Mouse (Mus musculus): Measurements from ENCODE around the gene Parp11. TPM values are rescaled to one million over a fixed set of nuclear protein-coding genes. Genes with fewer than 3 reads are reported as not detected.

Gene Parp11
- polyA plus RNA-seq, 1 experiment, result 27.7 TPM

DNA sequence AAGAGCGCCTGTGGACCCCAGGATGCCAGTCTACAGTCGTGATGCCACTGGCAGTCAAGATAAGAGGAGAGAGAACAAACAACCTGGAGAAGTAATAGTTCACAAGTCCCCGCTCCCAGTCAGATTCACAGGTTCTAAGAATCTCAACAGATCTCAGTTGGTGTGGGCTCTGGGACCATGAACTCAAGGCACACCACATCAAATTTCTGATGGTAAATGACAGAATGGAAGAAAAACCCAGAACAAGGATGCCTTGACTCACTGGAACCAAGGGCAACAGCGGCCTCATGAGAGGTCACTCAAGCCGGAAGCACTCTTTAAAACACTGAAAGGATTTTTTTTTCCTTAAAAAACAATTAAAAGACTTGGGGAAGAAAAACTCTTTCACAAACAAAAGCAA is 87.1 kb downstream of the Parp11 start:
- H3K4me3 ChIP-seq (replicated peaks; ENCODE audit: control insufficient read depth, low read depth, low read length), result no peak overlapping the region
- TF ChIP-seq POLR2A (IDR thresholded peaks at IDR 0.05; ENCODE audit: borderline replicate concordance, control insufficient read depth, low read depth, low read length), result no peak
- TF ChIP-seq CTCF (IDR thresholded peaks at IDR 0.05; ENCODE audit: control insufficient read depth, insufficient read depth, low read length), result no peak
- peaks cover 3% of the 10 kb centered on the region; the same call in 1 of the 2 replicates for H3K4me1 ChIP-seq (ENCODE audit: control insufficient read depth, insufficient read depth, low read length)
- no peak overlapping the region for H3K27ac ChIP-seq (ENCODE audit: control insufficient read depth, insufficient read depth, low read depth, low read length, poor library complexity)
- 90% methylated on average over 5 of the region's 5 CpGs for WGBS

DNA sequence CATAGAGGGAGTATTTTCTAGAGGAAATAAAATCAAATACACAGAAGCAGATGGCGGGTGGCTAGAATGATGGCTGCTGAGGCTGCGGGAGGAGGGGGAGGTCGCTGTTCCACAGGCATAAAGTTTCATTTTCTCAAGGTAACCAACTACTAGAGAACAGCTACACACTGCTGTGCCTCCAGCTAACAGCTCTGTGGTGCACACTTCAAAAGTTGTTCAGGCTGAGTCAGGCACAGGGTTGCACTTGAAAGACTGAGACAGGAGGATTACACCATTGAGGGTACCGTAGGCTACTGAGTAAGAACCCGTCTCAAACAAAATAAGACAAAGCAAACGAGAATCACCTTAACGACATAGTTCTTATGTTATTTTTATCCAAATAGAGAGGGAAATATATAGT is 90.4 kb downstream of the Parp11 start:
- TF ChIP-seq CTCF (IDR thresholded peaks at IDR 0.05; ENCODE audit: control insufficient read depth, insufficient read depth, low read length) (no peak), POLR2A (IDR thresholded peaks at IDR 0.05; ENCODE audit: borderline replicate concordance, control insufficient read depth, low read depth, low read length) (no peak)
- Histone ChIP-seq H3K4me3 (replicated peaks; ENCODE audit: control insufficient read depth, low read depth, low read length) (no peak overlapping the region), H3K4me1 (ENCODE audit: control insufficient read depth, insufficient read depth, low read length) (no peaks in the 10 kb centered on the region; the same call in 1 of the 2 replicates), H3K27ac (ENCODE audit: control insufficient read depth, insufficient read depth, low read depth, low read length, poor library complexity) (no peak overlapping the region)
- WGBS, result 71% methylated on average over 7 of the region's 7 CpGs

DNA sequence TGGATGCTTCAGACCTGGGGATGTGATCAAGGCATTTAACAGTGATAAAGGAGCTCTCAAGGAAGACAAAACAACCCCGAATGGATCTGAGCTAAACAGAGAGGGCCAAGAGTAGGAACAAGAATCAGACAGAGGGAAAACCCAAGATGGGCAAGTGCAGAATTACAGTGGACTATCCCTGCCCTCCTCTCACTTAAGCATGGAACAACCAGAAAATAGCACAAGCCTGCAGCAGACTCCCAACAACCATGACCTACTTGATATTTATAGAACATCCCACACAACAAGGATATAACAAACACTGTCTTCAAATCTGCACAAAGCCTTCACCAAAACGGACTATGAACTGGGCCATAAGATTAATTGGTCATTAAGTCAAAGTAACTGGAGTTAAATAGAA is 91.5 kb downstream of the Parp11 start:
- WGBS, result 83% methylated on average over 2 of the region's 2 CpGs
- Histone ChIP-seq H3K27ac (ENCODE audit: control insufficient read depth, insufficient read depth, low read depth, low read length, poor library complexity) (no peak overlapping the region), H3K4me3 (replicated peaks; ENCODE audit: control insufficient read depth, low read depth, low read length) (no peak overlapping the region), H3K4me1 (ENCODE audit: control insufficient read depth, insufficient read depth, low read length) (no peaks in the 10 kb centered on the region; the same call in 1 of the 2 replicates)
- TF ChIP-seq CTCF (IDR thresholded peaks at IDR 0.05; ENCODE audit: control insufficient read depth, insufficient read depth, low read length) (no peak), POLR2A (IDR thresholded peaks at IDR 0.05; ENCODE audit: borderline replicate concordance, control insufficient read depth, low read depth, low read length) (no peak)

DNA sequence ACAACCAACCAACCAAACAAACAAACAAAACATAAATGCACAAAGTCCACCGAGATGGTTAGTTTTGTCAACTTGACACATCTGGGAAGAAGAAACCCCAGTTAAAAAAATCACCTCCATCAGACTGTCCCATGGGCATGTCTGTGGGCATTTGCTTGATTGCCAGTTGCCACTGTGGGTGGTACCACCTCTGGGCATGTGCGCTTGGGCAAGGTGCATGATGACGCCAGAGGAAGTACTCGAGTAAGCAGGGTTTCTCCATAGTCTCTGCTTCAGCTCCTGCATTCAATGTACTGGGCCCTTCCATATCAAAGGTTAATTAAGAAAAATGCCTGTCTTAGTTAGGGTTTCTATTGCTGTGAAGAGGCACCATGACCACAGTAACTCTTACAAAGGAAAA is 92.6 kb downstream of the Parp11 start:
- Histone ChIP-seq H3K4me1 (ENCODE audit: control insufficient read depth, insufficient read depth, low read length) (no peaks in the 10 kb centered on the region; the same call in 1 of the 2 replicates), H3K4me3 (replicated peaks; ENCODE audit: control insufficient read depth, low read depth, low read length) (no peak overlapping the region), H3K27ac (ENCODE audit: control insufficient read depth, insufficient read depth, low read depth, low read length, poor library complexity) (no peak overlapping the region)
- TF ChIP-seq POLR2A (IDR thresholded peaks at IDR 0.05; ENCODE audit: borderline replicate concordance, control insufficient read depth, low read depth, low read length), result no peak
- TF ChIP-seq CTCF (IDR thresholded peaks at IDR 0.05; ENCODE audit: control insufficient read depth, insufficient read depth, low read length), result no peak
- 41% methylated on average over 4 of the region's 4 CpGs for WGBS

DNA sequence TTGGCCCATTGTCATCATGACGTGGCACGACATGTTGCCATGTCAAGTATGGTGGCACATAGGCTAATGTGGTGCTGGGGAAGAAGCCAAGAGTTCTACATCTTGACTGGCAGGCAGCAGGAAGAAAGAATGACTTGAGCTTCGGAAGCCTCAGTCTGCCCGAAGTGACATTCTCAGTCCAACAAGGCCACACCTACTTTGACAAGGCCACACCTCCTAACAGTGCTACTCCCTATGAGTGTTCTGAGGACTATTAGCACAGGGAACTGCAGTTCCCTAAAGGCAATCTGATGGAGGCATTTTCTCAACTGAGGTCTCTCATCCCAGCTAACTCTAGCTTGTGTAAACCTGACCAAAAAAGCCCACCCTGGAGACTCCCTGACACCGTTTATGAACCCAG is 93.0 kb downstream of the Parp11 start:
- TF ChIP-seq POLR2A (IDR thresholded peaks at IDR 0.05; ENCODE audit: borderline replicate concordance, control insufficient read depth, low read depth, low read length) (no peak), CTCF (IDR thresholded peaks at IDR 0.05; ENCODE audit: control insufficient read depth, insufficient read depth, low read length) (no peak)
- no peaks in the 10 kb centered on the region; the same call in 1 of the 2 replicates for H3K4me1 ChIP-seq (ENCODE audit: control insufficient read depth, insufficient read depth, low read length)
- no peak overlapping the region for H3K4me3 ChIP-seq (replicated peaks; ENCODE audit: control insufficient read depth, low read depth, low read length)
- no peak overlapping the region for H3K27ac ChIP-seq (ENCODE audit: control insufficient read depth, insufficient read depth, low read depth, low read length, poor library complexity)
- 56% methylated on average over 5 of the region's 5 CpGs for WGBS

DNA sequence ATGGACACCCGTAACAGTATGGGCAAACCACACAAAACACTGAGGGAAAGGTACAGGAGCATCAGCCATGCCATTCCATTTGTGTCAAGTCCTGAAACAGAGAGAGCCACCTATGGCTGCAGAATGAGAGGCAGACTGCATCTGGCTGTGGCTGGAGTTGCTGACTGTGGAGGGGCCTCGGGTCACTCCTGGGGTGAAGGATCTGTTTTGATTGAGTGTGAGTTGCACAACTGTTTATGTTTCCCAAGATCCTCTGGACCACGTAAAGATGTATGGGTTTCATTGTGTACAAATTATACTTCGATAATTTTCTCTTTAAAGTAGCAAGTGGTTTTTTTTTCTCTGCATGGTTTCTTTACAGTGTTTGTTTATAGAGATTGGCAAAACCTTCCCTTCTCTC is 93.9 kb downstream of the Parp11 start:
- WGBS, result 48% methylated on average over 4 of the region's 4 CpGs
- H3K27ac ChIP-seq (ENCODE audit: control insufficient read depth, insufficient read depth, low read depth, low read length, poor library complexity), result no peak overlapping the region
- no peaks in the 10 kb centered on the region; the same call in 1 of the 2 replicates for H3K4me1 ChIP-seq (ENCODE audit: control insufficient read depth, insufficient read depth, low read length)
- H3K4me3 ChIP-seq (replicated peaks; ENCODE audit: control insufficient read depth, low read depth, low read length), result no peak overlapping the region
- TF ChIP-seq POLR2A (IDR thresholded peaks at IDR 0.05; ENCODE audit: borderline replicate concordance, control insufficient read depth, low read depth, low read length) (no peak), CTCF (IDR thresholded peaks at IDR 0.05; ENCODE audit: control insufficient read depth, insufficient read depth, low read length) (no peak)

DNA sequence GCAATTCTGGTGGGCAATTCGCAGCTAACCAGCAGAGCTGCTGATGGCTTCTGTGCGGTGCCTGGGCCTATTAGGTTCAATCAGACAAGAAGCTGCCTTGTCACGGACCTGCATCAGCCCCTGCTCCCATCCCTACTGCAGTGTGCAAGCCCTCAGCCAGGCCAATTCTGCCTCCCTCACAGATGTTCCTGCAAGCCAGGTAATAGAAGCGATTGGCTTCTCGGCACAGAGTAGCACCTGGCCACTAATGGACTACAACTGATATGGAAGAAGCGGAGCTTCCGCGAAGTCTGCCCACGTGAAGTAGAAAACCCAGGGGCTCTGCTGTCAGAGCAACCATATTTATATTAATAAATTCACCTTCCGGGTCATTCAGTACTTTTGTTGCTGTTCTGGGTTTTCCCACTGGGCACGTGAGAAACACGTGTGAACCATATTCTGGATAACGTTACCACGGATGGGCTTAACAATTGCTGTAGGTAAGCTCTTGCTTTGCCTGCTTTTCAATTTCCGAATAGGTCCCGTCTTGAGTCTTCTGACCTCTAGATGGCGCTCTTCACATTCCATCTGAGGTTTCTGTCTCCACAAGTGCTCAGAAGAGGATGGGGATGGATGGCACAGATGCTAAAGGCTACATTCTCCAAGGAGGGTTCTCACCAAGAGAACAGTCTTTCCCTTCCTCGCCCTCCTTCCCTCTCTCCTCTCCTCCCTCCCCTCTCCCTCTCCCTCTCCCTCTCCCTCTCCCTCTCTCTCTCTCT is 95.2 kb downstream of the Parp11 start:
- 38% methylated on average over 18 of the region's 18 CpGs for WGBS
- H3K4me3 ChIP-seq (replicated peaks; ENCODE audit: control insufficient read depth, low read depth, low read length), result no peak overlapping the region
- no peak for TF ChIP-seq POLR2A (IDR thresholded peaks at IDR 0.05; ENCODE audit: borderline replicate concordance, control insufficient read depth, low read depth, low read length)
- peak; percentile 45; the same call in 1 of the 2 replicates for TF ChIP-seq CTCF (IDR thresholded peaks at IDR 0.05; ENCODE audit: control insufficient read depth, insufficient read depth, low read length)
- H3K4me1 ChIP-seq (ENCODE audit: control insufficient read depth, insufficient read depth, low read length), result no peaks in the 10 kb centered on the region; the same call in 1 of the 2 replicates
- no peak overlapping the region for H3K27ac ChIP-seq (ENCODE audit: control insufficient read depth, insufficient read depth, low read depth, low read length, poor library complexity)

Other genes with a start within 250 kb of the Parp11 start
- 3.7 and 15.4 TPM in 2 replicates for gene Cracr2a, start 114.5 kb downstream of the Parp11 start, polyA plus RNA-seq (2011; ENCODE audit: insufficient read depth, insufficient read length, low replicate concordance, missing spikeins)

All from bone marrow, adult 2 months (tissue).